Mouse (Mus musculus) lung, embryonic 16.5 days (tissue): ENCODE results near the gene Tmem201. TPM values are rescaled to one million over a fixed set of nuclear protein-coding genes. Genes with fewer than 3 reads are reported as not detected.

Experiments used
- ATAC-seq: fragments of 200-750 bp; cut with Nextera tagmentation; 2 replicates; pipeline ENCODE4 v1.8.0; 2017; ENCODE audit warnings: low read depth, mild to moderate bottlenecking, moderate library complexity
- H3K27ac ChIP-seq: fragments of 300-500 bp; sonication (generic); 2 replicates; pipeline ENCODE4 v1.5.1; 2014; ENCODE audit warnings: mild to moderate bottlenecking, control low read depth, low read length
- H3K27me3 ChIP-seq: fragments of 300-500 bp; sonication (generic); 2 replicates; pipeline ENCODE4 v1.6.1; 2014; ENCODE audit warnings: low read depth, low read length, mixed read lengths; ENCODE audit not compliant: control insufficient read depth, insufficient read depth
- H3K36me3 ChIP-seq: fragments of 300-500 bp; sonication (generic); 2 replicates; pipeline ENCODE4 v1.6.1; 2014; ENCODE audit warnings: low read length; ENCODE audit not compliant: control insufficient read depth, insufficient read depth
- H3K4me1 ChIP-seq: fragments of 300-500 bp; sonication (generic); replicated peaks from 2 replicates; pipeline ENCODE4 v1.6.1; 2014; ENCODE audit warnings: low read length, mixed read lengths; ENCODE audit not compliant: control insufficient read depth, insufficient read depth
- H3K4me2 ChIP-seq: fragments of 300-500 bp; sonication (generic); 2 replicates; pipeline ENCODE4 v1.6.1; 2014; ENCODE audit warnings: low read depth, low read length, control low read depth
- H3K4me3 ChIP-seq: fragments of 300-500 bp; sonication (generic); 2 replicates; pipeline ENCODE4 v1.5.1; 2014; ENCODE audit warnings: mild to moderate bottlenecking, low read length, control low read depth
- H3K9ac ChIP-seq: fragments of 300-500 bp; sonication (generic); 2 replicates; pipeline ENCODE4 v1.6.1; 2014; ENCODE audit warnings: low read length, control low read depth
- H3K9me3 ChIP-seq: fragments of 300-500 bp; sonication (generic); 2 replicates; pipeline ENCODE4 v1.6.1; 2016; ENCODE audit warnings: low read length; ENCODE audit not compliant: control insufficient read depth
- WGBS: fragments of 180-500 bp; shearing (Covaris S2); extraction: QIAGEN DNeasy Blood & Tissue Kit; methylation state at CpG from one replicate; pipeline ENCODE4 v1.1.7; 2014; 5-methylcytosine and 5-hydroxymethylcytosine counted together
- polyA plus RNA-seq: library from polyadenylated mRNA; unstranded; fragments of >200 nt; fragmentation: Nextera tagmentation; extraction: Ambion mirVana; gene quantifications from 2 replicates; pipeline ENCODE4 v1.2.1, GENCODE M21; 2015

Tmem201 gene
- polyA plus RNA-seq, 1 experiment from 2014 or later, result 26.0 TPM

- peaks cover 14% of the 10 kb centered on the region for H3K36me3 ChIP-seq
- H3K4me1 ChIP-seq, result no peaks in the 10 kb centered on the region
- no peak overlapping the region for H3K4me3 ChIP-seq
- H3K9ac ChIP-seq, result no peak overlapping the region
- no peak overlapping the region for H3K4me2 ChIP-seq
- no peak for ATAC-seq
- H3K27ac ChIP-seq, result no peak overlapping the region
- no peaks in the 10 kb centered on the region for H3K27me3 ChIP-seq
- no peaks in the 10 kb centered on the region for H3K9me3 ChIP-seq
- 28% methylated on average over 7 of the region's 7 CpGs for WGBS
These were observed 25.9 kb downstream of the Tmem201 start for GRCm38 (mm10) chr4:149711955-149712354.

GRCm38 (mm10) chr4:149711485-149711884 is 26.4 kb downstream of the Tmem201 start:
- Histone ChIP-seq H3K4me2 (no peak overlapping the region), H3K36me3 (peaks cover 9% of the 10 kb centered on the region), H3K4me3 (no peak overlapping the region), H3K4me1 (no peaks in the 10 kb centered on the region), H3K9me3 (no peaks in the 10 kb centered on the region), H3K9ac (no peak overlapping the region), H3K27ac (no peak overlapping the region), H3K27me3 (no peaks in the 10 kb centered on the region)
- WGBS, result 84% methylated on average over 5 of the region's 5 CpGs
- ATAC-seq, result no peak

GRCm38 (mm10) chr4:149710510-149710909 is 27.3 kb downstream of the Tmem201 start:
- Histone ChIP-seq H3K36me3 (peaks cover 3% of the 10 kb centered on the region; the same call in 1 of the 2 replicates), H3K4me3 (no peak overlapping the region), H3K9me3 (no peaks in the 10 kb centered on the region), H3K27me3 (no peaks in the 10 kb centered on the region), H3K4me2 (no peak overlapping the region), H3K9ac (no peak overlapping the region), H3K4me1 (no peaks in the 10 kb centered on the region), H3K27ac (no peak overlapping the region)
- 22% methylated on average over 5 of the region's 5 CpGs for WGBS
- peak; percentile 82 for ATAC-seq

- no peak for ATAC-seq
- Histone ChIP-seq H3K4me3 (no peak overlapping the region), H3K27me3 (no peaks in the 10 kb centered on the region), H3K4me2 (no peak overlapping the region), H3K4me1 (no peaks in the 10 kb centered on the region), H3K27ac (no peak overlapping the region), H3K36me3 (no peaks in the 10 kb centered on the region), H3K9me3 (no peaks in the 10 kb centered on the region), H3K9ac (no peak overlapping the region)
- WGBS, result 90% methylated on average over 8 of the region's 8 CpGs
These were observed 31.9 kb downstream of the Tmem201 start for GRCm38 (mm10) chr4:149705941-149706340.

GRCm38 (mm10) chr4:149705298-149705697 is 32.5 kb downstream of the Tmem201 start:
- no peak for ATAC-seq

GRCm38 (mm10) chr4:149702210-149702979 is 35.4 kb downstream of the Tmem201 start, which contains the start of gene Pik3cd:
Pik3cd (minus strand) TSS chr4:149702571.
- Histone ChIP-seq H3K9me3 (no peaks in the 10 kb centered on the region), H3K27ac (no peak within 1 kb of the TSS), H3K4me2 (no peak within 1 kb of the TSS), H3K4me1 (no peaks in the 10 kb centered on the region; the same call in 1 of the 2 replicates), H3K27me3 (no peaks in the 10 kb centered on the region), H3K36me3 (no peaks in the 10 kb centered on the region), H3K9ac (no peak within 1 kb of the TSS), H3K4me3 (no peak within 1 kb of the TSS)
- ATAC-seq, result no peak
- WGBS, result 64% methylated on average over 19 of the region's 19 CpGs

More at GRCm38 (mm10) chr4:149705298-149705697, 32.5 kb downstream of the Tmem201 start:
- H3K27me3 ChIP-seq, result no peaks in the 10 kb centered on the region
- H3K4me1 ChIP-seq, result no peaks in the 10 kb centered on the region
- H3K9ac ChIP-seq, result no peak overlapping the region
- H3K36me3 ChIP-seq, result no peaks in the 10 kb centered on the region
- no peak overlapping the region for H3K4me2 ChIP-seq
- no peak overlapping the region for H3K27ac ChIP-seq
- no peaks in the 10 kb centered on the region for H3K9me3 ChIP-seq
- no peak overlapping the region for H3K4me3 ChIP-seq
- 52% methylated on average over 7 of the region's 7 CpGs for WGBS

- Histone ChIP-seq H3K27ac (no peak overlapping the region), H3K9me3 (no peaks in the 10 kb centered on the region), H3K4me3 (no peak overlapping the region), H3K4me2 (no peak overlapping the region), H3K4me1 (no peaks in the 10 kb centered on the region; the same call in 1 of the 2 replicates), H3K36me3 (no peaks in the 10 kb centered on the region), H3K9ac (no peak overlapping the region), H3K27me3 (no peaks in the 10 kb centered on the region)
- no peak for ATAC-seq
- 55% methylated on average over 18 of the region's 18 CpGs for WGBS
These were observed 36.2 kb downstream of the Tmem201 start for GRCm38 (mm10) chr4:149701426-149702209.

- no peak for ATAC-seq
- Histone ChIP-seq H3K9ac (no peak overlapping the region), H3K36me3 (no peaks in the 10 kb centered on the region), H3K4me1 (no peaks in the 10 kb centered on the region; the same call in 1 of the 2 replicates), H3K4me2 (no peak overlapping the region), H3K27me3 (no peaks in the 10 kb centered on the region), H3K4me3 (no peak overlapping the region), H3K27ac (no peak overlapping the region), H3K9me3 (no peaks in the 10 kb centered on the region)
- WGBS, result 68% methylated on average over 4 of the region's 4 CpGs
These were observed 37.9 kb downstream of the Tmem201 start for GRCm38 (mm10) chr4:149699953-149700352.

GRCm38 (mm10) chr4:149698197-149698821 is 39.5 kb downstream of the Tmem201 start:
- Histone ChIP-seq H3K27ac (no peak overlapping the region), H3K4me2 (peak overlapping the region; percentile 73), H3K4me1 (no peaks in the 10 kb centered on the region; the same call in 1 of the 2 replicates), H3K9me3 (no peaks in the 10 kb centered on the region), H3K36me3 (no peaks in the 10 kb centered on the region), H3K4me3 (peak overlapping the region; percentile 47), H3K27me3 (no peaks in the 10 kb centered on the region), H3K9ac (peak overlapping the region; percentile 40)
- peak; percentile 83 for ATAC-seq
- 2% methylated on average over 35 of the region's 35 CpGs for WGBS
